Mouse (Mus musculus) layer of hippocampus, postnatal 14 days (tissue): ENCODE results near the gene Gng13. TPM values are rescaled to one million over a fixed set of nuclear protein-coding genes. Genes with fewer than 3 reads are reported as not detected.
"Not testable (repeated sequence)": the region's sequence is repeated elsewhere in the genome, so short reads cannot be mapped to it uniquely, and the experiment has no call there.

Experiments
- DNase-seq, 2 experiments: peaks; one replicate each; pipeline ENCODE4 v3.0.0; 2021 to 2022; ENCODE audit warnings: low spot score in 2 of 2, mixed read lengths in 1 of 2
- total RNA-seq, 2 experiments: library from RNA; stranded (reverse); gene quantifications; 2 replicates each; pipeline ENCODE4 v1.2.3; 2021

Gene Gng13
- total RNA-seq, 2 experiments from 2014 or later = 78.0 to 103 TPM

DNA sequence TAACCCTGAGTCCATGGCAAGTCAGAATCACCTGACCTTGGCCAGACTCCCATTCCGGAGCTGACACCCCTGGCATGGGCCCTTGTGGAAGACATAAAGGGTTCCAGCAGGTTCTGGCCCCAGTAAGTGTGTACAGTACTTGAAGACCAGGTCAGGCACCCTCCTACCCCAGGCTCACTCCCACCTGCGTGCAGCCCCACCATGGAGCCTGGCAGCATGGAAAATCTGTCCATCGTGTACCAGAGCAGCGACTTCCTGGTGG lies 11.0 kb downstream of the Gng13 start:
- DNase-seq = no peak

DNA sequence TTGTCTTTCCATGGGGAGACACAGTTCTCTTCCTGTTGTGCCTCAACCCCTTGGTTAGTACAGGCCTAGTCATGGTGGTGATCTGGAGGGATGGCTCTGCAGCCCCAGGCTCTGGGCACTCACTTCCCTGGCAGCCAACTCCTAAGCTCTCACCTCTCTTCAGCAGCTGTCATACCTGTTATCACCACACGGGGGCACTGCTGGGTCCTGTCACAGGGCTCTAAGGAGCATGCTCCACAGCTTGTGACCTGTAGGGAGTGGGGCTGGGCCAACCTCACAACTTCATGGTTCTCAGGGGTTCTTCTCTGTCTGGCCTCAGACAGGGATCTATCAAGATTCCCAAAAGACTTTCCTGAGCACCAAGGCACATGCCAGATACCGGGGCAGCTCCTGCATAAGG lies 15.1 kb downstream of the Gng13 start:
- DNase-seq = peak; percentile 82 to 85

DNA sequence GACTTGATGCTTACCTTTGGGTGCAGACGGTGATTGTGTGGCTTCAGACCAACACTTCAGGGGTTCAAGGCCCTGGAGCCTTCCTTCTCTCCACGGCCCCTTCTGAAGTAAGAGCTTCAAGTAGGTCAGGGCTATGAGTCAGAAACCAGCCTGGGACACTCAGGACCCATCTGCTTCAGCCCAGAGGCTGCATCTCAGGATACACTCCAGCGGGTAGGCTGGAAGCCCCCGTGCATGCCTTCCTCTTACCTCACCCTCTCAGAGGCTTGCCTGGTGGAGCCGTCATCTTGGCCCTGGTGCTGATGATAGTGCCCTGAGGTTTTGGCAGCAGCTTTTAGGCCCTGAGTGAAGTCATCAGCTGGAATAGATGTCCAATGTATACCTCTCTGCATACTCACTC lies 18.3 kb downstream of the Gng13 start:
- no peak for DNase-seq

DNA sequence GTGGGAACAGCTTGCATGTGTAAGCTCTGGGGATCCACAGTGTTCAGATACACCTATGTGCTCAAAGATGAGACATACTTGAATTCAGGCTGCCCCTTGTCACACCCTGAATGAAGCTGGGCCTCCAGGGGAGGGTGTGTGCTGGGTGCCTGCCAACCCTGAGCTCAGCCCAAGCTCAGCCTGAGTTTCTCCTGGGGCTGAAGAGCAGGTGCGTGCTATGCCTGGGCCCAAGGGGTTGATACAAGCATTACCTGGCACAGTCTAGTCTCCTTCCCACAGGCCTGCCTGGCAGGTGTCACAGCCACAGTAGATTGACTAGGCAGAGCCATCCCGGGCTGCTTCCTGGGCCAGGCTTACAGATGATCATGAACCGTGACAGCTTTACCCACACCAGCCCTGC lies 18.8 kb downstream of the Gng13 start, which contains the start of gene Mslnl:
Mslnl (plus strand) TSS at position 298 of the 400 bp plus-strand sequence.
- DNase-seq = no peak

DNA sequence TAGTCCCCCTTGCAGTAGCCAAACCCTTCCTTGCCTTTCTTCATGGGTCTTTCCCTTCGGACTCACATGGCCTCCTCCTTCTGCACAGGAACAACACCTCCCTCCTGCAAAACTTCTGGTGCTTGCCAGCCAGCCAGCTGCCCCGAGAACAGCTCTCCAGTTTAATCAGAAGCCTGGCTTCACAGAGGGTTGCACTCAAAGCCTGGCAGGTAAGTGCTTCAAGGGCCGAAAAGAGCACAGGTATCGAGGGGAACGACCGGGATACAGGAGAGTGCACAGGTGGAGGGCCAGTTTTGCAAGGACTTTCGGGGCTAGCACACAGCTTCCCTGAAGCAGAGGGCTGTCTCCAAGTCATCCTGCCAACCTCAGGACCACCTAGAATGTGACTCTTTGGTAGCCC lies 21.9 kb downstream of the Gng13 start:
- DNase-seq = no peak

DNA sequence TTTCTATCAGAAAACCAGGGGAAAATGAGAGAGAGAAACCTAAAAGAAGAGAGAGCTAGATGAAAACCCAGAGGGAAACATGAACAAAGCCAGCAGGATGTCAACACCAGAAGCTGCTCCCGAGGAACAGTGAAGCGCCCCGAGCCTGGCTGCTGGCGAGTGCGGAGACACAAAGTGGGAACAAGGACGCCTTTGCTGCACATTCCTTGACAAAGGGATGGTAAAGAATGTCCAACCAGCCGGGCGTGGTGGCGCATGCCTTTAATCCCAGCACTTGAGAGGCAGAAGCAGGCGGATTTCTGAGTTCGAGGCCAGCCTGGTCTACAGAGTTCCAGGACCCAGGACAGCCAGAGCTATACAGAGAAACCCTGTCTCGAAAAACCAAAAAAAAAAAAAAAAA lies 24.5 kb downstream of the Gng13 start:
- DNase-seq = not testable (repeated sequence)

DNA sequence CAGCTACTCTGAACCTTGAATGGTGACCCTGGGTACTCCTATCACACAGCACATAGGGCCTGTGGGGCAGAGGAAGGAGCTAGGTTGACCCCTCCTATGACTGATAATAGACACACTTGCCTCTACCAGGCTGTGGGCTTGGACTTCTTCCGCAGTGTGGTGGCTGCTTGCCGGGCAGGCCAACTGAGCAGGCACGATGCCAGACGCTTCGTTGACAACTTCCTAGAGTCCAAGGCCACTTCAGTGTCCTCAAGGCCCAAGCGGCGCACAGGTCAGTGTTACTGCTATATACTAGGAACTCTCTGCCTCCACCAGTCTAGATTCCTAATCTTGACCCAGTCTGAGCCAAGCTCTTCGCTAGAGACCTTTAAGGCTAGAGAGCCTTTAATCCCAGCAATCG lies 26.9 kb downstream of the Gng13 start:
- no peak for DNase-seq

DNA sequence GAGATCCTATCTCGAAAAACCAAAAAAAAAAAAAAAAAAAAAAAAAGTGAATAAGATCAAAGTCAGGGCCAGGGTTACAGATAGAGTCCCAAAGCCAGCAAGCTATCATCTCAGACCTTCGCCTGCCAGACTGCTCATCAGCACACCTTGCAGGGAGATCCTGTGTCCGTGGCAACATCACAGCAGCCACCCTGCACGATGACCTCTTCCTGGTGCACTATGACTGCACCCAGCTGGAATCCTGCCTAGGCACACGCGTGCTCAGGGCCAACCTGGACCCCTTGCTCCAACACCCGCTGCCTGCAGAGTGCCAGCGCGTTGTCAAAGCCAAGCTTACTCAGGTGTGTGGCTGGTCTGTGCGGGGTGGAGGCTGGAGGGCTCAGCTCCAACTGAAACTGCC lies 27.3 kb downstream of the Gng13 start:
- DNase-seq = no peak

DNA sequence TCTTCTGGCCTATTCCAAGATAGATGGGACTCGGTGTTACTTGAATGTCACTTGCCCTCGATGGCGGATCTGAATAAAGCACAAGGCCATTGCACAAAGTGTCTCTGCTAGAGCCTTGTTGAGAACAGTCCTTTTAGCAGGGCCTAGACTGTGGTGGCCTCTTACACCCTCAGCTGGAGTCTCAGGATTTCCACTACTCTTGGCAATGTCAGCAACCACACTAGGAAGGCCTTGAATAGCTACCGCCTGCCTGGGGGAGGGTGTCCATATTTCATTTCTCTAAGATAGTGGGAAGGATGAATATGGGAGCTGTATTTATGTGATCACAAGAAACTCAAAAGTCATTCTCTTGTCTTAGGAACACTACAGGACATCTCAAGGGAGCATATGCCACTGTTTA lies 31.3 kb downstream of the Gng13 start:
- DNase-seq = no peak

DNA sequence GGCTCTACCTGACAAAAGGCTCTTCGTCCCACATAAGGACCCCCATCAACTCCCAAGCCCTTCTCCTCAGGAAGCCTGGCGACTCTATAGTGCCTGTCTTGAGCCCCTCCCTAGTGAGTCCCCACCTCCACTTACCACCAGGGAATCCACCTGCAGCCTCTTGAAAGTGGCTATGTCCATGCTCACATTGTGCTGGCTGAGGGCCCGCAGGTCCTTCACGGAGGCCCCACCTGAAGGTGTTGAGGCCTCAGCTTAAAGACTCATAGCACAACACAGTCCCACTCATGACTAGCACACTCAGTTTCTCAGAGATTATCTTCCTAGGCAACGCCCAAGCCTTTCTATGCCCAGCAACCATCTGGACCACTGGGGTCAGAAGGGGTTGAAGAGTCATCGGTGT lies 32.3 kb downstream of the Gng13 start:
- no peak for DNase-seq

DNA sequence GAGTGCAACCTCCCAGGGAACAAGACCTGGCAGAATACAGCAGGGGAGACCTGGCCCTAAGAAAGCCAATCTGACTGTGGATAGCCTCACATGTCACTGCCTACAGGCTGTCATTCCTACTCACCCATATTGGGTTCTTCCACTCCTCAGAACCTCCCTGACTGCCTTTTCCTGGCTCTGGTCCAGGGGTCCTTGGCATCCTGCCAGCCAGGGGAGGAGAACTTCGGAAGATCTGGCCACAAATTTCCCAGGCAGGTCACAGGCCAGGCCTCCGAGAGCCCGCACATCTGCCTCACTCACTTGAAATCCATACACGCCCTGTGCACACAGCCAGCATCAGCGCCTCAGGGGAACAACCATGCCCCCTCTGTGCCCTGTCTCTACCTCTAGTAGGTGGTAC lies 34.5 kb downstream of the Gng13 start:
- peak in 1 of 2 experiments; percentile 35 for DNase-seq

DNA sequence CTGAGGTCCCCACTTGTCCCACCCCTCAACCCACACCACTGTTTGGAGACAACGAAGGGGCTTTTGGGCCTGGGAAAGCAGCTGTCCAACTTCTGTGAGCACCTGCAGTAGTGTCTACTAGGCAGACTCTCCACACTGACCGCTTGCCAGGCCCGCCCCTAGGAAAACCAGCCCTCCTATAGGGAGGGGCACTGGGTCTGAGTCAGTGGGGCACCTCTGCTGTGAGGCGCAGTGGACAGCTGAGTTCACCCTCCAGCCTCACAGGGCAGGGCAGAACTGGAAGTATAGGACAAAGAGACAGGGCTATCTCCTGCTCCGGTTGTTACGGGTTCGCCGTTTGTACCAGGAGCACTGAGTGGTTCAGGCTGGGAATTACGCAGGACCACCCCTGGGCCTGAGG lies 37.3 kb downstream of the Gng13 start, which contains the start of gene Msln:
Msln (minus strand) TSS at position 138 of the 400 bp plus-strand sequence.
- DNase-seq = no peak

DNA sequence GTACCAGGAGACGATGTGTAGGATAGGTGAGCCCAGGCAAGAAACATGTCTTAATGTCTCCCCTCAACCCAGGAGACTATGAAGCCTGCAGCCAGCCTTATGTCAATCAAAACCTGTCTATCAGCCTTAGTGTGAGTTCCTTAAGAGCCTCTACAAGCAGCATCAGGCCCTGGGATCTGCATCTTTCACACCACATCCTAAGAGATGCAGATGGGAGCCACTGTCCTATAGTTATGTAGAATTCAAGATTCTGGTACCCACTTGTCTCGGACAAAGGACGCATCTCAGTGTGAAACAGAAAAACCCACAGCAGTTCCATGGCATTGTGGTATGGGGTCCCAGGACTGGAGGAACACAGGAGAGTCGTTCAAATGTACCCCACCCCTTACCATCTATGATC lies 38.1 kb downstream of the Gng13 start:
- no peak for DNase-seq

DNA sequence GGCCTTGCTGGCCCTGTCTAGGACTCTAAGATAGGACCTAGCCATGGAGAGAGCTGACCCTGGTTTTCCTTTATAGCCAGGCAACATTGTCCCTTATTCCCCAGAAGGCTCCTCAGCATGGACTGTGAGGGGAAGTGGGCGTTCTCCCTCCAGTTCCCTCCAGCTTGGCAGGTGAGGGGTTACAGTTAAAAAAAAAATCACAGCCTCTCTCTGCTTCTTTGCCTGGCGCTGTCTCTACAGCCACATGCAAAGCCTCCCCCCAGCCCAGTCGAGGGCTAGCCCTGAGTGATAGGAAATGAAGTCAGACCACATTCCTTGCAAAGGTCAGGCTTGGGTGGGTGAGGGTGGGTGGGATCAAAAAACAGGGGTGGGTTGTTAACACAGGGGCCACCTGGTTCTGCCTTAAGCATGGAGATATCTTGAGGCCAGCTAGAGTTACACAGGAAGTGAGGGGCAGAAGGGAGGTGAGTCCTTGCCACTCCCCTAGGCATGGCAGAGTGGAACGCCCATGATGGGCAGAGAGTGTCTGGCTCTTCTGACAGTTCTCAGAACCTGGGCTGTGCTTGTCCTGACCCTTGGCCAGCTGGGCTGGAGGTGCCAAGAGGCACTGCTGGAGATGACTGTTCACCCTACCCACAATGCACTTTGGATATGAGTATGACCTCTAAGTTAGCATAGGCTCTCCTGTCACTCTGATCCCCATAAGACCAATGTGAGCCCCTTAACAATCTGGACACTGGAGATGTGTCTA lies 38.8 kb downstream of the Gng13 start:
- no peak for DNase-seq

DNA sequence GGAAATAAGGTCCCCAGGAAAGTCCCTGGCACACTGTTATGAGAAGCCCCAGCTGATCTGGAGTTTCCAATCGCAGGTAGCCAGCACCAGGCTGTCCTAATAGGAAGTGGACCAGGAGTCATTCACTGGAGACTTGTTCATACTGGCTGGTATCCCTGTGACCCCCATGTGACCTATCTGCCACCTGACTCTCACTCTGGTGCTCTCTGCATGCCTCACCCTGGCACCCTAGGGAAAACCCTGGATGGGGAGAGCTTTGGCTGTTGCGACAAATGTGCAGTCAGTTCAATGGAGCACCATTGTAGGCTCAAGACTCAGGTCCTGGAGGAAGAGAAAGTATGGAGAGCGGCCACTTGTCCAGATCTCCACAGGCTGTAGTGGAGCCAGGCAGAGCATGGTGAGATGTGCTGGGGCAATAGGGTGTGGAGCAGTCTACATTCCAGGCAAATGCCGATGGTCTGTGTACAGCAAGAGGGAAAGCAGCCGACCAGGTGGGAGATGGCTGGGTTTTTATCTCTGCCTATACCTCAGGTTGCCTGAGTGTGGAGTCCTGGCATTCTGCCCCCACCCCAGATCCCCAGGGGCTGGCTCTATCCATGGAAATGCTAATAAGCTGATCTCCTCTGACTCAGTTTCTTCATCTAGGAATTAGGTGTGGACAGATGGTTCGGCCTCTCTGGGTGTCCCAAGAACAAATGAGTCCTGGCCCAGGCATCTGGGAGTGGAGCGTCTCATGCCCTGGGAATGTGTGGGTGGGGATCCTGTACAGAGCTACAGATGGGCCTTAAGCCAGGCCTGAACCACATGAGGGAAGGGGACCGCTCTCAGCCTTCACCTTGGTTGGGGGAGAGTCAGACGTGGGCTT lies 39.6 kb downstream of the Gng13 start:
- DNase-seq = no peak

DNA sequence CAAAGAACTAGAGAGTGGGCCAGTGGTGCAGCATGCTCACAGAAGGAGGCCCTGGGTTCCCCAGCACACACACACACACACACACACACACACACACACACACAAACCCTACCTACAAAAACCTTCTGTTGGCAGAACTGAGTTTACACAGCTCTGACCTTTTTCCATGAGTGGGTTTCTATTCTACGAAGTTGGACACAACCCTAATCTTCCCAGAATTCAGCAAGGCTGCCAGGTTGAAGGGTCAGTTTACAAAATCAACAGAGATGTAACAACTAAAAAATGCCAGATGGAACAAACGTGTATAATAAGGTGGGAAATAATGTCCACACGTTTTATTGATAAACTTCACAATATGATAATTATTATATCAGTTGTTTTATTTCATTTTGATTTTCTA lies 40.7 kb downstream of the Gng13 start:
- no peak for DNase-seq

DNA sequence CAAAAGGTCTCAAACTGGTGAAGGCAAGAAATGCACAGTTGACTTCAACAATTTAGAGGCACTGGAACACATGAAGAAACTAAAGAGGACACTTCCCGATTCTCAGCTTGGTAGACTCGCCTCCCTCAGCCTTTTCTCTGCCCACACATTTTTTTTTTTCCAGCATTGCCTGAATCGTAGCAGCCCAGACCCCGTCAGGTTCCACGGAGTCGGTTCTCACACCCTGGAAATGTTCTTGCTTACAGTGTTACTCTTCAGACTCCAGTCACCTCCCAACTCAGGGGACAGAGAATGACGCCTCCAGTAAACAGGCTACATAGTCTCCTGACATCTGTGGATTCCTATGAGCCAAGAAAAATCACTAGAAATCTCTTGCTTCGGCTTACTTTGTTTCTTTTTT lies 43.2 kb downstream of the Gng13 start:
- no peak for DNase-seq

DNA sequence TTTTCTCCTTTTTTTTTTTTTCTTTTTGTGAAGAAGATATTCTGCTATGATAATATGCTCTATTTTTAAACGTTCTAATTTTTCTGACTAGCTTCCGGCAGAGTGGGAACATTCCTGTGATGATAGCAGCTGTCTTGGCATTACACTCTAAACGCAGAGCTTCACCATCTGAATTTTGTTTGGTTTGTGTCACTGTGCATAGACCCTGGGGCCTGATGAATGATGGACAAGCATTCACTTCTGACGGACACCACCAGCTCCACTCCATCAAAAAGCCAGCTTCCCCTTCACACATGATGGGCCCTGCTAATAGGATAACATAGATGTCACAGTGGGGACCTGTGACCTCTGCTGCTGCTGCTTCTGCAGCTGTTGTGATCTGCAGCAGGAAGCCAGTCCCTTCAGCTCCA lies 44.6 kb downstream of the Gng13 start:
- peak; percentile 41 to 72 for DNase-seq

DNA sequence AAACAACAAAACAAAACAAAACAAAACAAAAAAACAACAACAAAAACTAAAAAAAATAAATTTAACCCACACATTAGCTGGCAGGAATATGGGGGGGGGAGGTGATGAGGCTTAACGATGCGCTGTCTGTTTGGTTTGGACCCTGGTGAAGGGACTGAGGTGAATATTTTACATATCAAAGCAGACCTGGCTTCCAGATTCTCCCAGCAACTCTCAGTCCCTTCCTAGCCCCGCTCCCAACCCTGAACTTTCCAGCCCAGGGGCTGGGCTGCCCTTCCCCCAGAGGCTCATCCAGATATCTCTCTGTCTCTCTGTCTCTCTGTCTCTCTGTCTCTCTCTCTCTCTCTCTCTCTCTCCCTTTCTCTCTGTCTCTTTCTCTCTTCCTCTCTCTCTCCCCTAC lies 45.6 kb downstream of the Gng13 start:
- DNase-seq = no peak

DNA sequence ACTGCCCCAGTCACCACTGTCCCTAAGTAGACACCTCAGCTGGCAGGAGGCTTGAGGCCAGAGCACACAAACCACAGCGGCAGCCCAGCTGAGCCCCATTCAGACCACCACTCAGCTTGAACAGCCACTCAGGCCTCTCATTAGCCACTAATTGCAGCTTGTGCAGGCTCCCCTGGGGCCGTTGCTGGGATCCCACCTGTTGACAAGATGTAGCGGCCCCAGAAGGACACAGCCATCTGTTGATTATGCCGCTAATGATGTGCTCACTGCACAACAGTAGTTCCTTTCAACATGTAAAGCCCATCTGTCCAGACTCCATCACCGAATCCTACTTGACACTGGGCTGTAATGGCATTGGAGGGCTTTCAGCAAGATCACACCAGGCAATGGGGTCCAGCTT lies 48.9 kb downstream of the Gng13 start:
- no peak for DNase-seq
